Mouse (Mus musculus): ENCODE measurements around the gene Notch1.

Notch1 gene

DNA sequence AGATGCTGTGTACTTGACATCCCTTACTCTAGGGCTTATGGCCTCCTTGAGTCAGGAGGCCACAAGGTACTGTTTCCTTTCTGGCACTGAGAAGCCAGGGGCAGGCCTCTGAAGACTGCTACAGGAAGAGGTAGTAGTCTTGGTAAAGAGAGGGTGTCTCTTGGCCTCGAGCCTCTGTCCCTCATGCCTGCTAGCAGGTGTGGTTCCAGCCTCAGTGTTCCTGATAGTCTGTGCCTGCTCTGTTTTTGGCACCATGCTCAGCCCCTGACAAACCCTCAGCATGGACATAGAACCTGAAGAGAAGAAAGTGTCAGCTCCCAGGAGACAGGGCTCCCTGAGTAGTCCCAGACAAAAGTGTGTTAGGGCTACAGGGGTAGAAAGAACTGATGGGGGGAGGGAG, 69.0 kb downstream of the Notch1 start:
- no peak for DNase-seq (ENCODE audit: low spot score in 2 of 2)

DNA sequence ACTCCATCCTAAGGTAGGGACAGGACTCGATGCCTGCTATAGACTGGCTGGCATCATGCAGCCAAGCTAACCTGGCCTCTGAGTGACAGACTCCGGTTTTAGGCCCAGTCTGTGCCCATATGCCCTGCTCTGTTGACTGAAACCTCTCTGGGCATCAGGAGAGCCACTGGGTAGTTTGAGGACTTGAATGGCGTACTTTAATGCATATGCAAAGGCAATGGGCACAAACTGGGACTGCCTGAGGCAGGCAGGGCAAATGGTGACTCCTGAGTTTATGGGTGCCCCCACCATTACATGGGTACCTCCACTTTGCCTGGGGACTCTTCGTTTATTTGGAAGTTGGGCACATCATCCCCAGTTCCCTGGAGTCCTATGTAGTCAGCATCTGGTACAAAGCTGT, 69.8 kb downstream of the Notch1 start:
- DNase-seq (ENCODE audit: low spot score in 2 of 2) = no peak

DNA sequence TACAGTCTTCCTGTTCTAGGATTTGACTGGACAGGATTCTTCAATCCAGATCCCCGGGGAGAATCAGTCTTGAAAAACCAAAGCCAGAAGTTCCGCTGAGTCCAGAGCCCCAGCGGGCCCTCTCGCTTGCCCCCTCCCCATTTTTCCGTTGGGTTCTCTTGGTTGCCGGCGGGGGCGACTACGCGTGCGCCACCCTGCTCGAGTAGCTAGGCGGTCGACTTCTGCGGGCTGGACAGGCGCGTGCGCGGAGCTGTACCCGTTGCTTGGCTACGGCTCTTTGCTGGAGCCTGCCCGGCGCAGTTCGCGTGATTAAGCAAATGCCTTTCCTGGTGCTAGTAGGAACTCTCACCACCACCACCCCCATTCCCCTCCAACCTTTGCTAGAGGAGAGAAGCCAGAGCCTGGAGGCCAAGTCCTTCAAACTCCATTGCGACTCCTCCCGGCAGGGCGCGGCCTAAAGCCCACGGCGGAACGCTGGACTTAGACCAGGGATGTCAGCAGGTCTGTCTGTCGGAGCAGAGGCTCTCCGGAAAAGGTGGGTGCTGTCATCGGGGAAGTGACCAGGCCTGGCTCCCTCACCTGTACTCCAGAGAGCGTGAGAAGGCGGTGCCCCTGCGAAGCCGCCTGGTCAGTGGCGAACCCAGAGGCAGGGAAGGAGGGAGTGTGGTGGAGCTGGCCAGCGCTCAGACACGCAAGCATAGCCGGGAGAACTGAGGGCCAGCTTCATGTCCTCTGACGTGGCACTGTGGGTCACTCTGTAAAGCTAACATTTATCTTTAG, 70.6 kb downstream of the Notch1 start:
- peak; percentile 75 to 90 for DNase-seq (ENCODE audit: low spot score in 2 of 2)

DNA sequence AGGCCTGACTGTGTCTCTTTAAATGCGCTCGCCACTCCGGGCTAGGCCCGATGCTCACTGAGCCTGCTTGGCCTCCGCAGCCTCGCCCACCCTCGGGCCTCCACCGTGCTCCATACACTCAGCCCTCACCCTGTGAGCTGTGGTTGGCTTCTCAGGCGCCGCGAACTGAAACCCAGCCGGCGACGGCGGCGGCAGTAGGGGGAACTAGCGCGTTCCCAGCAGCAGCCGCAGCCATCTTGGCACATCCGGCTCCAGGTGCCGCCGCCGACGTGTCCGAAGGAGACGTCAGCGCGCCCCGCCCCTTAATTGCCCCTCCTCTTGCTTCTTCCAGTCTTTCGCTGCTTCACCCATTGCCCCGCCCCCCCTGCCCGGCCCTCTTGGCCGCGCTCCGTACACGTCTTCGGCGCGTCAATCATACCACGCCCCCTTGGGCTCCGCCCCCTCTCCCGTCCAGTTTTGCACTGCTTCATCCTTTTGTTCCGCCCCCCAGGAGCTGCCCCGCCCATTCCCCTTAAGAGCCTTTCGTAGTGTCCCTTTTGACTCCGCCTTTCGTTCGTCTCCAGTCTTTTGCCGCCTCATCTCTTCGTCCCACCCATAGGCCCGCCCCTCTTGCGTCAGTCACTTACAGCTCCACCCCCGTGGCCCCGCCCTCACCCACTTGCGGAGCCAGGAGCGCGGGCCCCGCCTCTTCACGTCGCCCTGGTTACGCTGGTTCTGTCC, 71.4 kb downstream of the Notch1 start, which contains the start of gene Sec16a:
Gene Sec16a, minus strand, starts transcription at position 271 of the 720 bp plus-strand sequence.
- peak; percentile 97 to 100 for DNase-seq (ENCODE audit: low spot score in 2 of 2)

DNA sequence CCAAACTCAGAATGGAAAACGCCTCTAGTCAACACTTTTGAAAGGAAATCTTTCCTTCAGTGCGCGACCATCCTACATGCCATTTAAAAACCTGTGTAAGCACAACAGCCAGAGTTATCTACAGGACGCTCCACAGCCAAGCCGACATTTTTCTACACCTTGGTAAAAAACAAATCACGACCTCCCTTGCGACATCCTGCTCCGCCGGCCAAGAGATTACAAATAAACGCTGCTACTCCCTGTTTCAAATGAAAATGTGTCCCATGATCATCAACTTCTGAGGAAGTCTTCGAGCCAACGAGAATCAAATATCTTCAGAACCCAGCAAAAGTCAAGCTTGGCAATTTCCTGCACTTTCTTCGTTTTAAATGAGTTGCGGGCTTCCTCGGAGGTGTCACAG, 72.1 kb downstream of the Notch1 start:
- no peak for DNase-seq (ENCODE audit: low spot score in 2 of 2)

DNA sequence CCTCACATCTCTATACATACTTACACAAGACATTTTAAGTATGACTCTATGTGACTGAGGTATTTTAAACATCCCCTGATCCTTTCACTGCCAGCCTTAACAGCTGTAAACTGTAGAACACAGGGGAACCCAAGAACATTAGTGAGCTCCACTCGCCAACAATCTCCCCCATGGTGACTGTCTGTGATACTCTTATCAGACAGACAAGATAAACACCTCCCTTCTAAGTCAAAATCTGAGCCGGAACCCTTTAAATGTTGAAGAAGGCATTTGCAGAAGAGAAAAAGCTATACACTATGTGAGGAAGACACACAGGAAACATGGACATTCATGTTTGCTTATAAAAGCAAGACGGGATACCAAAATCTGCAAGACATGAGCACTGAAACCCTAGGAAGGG, 72.6 kb downstream of the Notch1 start:
- DNase-seq (ENCODE audit: low spot score in 2 of 2) = no peak

DNA sequence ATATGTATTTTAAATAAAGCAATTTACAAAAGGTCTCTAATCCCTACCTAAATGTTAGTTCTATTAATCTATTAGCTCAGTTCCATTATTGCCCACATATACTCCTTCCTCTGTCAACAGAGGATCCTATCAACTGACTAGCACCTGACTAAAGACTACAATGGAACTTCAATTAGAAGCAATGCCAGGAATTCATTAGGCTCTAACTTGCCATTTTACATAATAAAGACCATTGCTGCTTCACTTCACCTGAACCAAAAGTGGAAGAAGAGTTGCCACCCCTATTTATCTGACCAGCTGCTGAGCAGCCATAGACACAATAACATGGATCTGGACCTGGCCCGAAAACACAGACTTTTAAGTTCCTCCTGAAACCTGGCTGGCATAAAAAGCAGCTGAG, 73.6 kb downstream of the Notch1 start:
- no peak for DNase-seq (ENCODE audit: low spot score in 2 of 2)

DNA sequence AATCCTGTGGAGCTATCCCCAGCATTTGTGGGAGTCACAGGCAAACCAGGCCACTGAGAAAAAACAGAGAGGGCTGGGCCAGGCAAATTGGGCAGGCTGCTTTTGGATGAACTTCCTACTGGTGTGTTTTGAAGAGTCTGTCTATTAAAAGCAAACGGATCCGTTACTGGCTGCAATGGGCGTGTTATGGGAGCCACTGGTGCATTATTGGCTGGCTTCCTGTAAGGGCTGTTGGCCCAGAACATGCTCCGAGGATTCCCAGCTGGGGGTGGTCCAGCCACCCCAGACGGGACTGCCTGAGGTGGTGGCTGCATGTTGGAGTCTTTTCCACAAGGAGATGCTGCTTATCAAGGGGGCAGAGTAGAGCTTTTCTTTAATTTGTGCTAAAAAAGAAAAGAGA, 74.8 kb downstream of the Notch1 start:
- DNase-seq (ENCODE audit: low spot score in 2 of 2) = no peak

DNA sequence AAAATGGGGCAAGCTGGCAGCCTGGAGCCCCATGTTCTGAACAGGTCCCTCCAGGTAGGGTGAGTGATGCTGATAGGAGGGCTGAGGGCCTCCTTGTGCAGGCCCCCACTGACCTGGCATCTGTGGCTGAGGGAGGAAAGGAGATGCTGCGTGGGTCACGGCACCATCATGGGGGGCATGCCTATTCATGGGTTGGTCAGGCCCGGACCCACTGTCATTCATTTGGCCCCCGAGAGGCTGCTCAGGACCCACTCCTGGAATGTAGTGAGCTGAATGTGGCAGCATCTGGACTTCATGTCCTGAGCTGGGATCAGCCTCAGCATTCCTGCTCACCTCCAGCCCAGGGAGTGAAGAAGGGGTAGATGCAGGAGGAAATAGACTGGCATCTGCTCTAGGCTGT, 75.2 kb downstream of the Notch1 start:
- no peak for DNase-seq (ENCODE audit: low spot score in 2 of 2)

DNA sequence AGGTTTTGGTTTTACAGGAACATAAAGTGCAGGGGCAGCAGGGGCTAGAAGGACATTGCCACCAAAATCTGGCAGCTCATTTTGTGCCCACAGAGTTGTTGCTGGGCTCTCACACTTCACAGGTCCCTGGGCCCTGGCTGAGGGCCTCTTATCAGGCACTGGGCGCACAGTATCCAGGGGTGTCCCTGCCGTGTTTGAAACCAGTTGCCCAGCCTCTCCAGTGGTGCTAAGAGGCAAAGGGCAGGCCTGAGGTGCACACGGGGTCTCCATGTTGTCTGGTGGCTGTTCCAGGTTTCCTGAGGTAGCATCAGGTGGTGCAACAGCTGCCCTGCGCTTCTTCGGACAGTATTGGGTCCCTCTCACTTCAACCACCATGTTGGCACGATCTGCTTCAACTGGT, 76.8 kb downstream of the Notch1 start:
- no peak for DNase-seq (ENCODE audit: low spot score in 2 of 2)

DNA sequence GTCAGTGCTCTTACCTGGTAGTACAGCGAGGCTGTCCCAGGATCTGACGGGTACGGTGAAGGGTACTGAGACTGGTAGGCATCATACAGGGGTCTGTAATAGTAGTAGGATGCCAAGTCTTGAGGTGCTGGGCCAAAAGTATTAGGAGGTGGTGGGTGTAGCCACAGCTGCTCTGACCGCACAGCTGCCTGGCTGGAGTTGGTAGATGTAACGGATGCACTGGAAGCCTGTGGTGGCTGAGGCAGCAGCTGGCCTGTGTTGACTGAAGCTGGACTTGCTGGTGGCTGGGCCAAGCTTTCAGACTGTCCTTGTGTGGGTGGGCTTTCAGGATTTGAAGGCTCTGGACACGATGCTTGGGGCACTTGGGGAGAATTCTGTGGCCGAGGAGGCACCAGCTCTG, 78.1 kb downstream of the Notch1 start:
- no peak for DNase-seq (ENCODE audit: low spot score in 2 of 2)

DNA sequence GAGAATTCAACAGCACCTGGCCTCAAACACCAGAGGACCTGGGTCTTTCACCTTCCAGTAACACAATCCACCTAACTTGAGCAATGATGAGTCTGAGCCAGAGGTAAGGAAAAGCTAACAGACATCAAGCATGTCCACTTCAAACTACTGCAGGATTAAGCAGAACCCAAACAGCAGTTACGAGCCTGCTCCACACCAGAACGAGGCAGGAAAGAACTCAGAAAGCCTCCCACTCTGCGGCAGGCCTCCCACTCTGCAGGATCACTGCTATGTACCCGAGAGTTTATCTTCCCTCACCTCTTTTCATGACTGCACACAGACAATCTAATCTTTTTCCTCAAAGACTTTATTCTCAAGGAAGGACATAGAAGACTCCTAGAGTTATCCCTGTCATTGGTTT, 79.2 kb downstream of the Notch1 start:
- DNase-seq (ENCODE audit: low spot score in 2 of 2) = no peak

DNA sequence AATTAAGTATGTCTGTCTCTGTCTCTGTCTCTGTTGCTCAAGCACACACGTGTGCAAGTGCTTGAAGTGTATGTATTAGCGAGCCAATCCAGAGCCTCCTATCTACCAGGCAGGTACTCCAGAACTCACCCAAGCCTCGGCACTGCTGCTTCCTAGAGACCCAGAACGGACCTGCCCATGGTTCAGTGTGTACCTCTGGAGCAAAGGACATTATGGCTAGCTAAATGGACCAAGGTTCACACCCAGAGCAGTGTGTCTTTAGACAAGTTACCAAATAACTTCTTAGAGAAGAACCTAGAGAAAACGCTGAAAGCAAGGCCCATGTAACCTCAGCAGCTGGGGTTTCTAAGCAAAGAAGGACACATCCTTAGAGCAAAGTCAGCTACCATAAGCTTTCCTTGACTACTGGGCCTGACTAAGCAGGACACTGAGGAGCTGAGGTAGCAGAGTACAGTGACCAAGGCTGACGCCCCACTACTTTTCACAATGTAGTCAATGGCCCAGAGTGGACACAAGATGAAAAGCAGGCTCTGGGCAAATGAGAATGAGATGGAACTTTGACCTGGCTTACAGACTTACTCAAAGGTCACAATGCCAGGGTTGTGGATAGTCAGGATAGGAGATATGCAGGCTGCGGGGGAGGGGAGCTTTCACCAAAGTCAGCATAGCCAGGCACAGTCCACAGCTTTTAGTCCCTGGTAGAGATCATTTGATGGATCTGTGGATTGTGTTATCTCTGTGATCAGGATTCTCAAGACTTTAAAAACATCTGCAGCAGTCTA, 81.5 kb downstream of the Notch1 start:
- no peak for DNase-seq (ENCODE audit: low spot score in 2 of 2)

DNA sequence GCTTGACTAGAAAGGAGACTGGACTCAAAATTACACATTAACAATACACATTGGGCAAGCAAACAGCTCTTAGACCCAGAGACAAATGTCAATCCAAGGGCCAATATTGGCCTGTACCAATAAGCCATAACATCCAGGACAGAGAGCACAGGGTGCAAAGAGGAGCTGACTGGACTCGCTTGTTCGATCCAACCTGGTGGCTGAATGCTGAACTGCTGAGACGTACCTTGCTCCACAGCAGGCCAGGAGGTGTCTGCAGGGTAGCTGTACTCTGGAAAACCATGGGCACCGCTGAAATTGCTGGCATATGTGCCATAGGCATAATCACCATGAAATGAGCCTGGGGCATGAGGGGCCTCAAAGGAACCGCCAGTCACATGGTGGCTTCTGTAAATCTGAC, 86.6 kb downstream of the Notch1 start:
- no peak for DNase-seq (ENCODE audit: low spot score in 2 of 2)

DNA sequence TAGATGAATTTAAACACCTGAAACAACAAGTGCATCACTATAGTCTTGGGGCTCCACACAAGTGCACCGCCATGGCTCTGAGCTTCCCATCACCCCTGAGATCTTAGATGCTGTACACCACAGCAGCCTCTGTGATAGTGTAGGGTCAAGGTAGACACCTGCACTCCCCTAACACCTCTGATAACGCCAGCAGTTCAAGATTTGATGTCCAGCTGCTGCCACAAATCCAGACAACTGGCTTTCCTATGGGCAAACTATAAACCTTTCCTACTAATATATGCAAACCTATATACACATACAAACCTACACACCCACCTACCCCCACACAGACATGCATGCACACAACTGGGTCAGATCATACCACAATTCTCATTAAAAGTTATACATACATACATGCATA, 91.9 kb downstream of the Notch1 start:
- no peak for DNase-seq (ENCODE audit: low spot score in 2 of 2)

DNA sequence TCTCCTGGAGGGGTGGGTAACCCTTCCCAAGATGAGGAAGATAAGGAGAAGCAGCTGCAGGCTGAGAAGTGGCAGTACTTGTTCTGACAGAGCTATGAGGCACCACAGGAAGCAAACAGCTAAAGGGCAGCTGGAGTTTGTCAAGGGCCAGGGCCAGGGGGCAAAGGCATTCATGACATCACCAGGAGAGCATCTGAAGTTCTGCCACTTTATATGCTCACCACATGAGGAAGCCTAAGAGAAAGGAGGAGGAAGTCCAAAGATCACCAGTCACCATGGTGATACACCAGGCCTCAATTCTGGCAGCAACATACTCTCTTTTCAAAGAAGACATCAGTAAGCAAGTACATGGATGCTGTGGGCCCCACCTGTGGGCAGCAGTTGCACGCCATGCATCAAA, 93.4 kb downstream of the Notch1 start:
- DNase-seq (ENCODE audit: low spot score in 2 of 2) = no peak

DNA sequence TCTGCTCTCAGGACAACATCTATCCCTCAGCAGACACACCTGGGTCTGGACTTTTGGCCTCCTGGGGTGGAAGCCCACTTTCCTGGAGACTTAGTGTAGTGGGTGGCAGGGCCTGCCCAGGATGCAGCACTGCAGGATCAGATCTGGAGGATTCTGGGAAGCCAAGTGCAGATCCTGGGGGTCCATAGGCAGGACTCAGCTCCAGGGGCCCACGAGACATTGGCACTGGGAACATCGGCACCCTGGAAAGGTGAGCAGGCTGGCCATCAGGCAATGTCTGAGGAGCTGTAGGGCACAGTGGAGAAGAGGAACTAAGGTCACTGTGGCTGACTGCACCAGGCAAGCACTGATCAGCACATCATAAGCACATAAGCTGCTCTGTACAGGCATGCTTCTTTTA, 94.5 kb downstream of the Notch1 start:
- no peak for DNase-seq (ENCODE audit: low spot score in 2 of 2)

DNA sequence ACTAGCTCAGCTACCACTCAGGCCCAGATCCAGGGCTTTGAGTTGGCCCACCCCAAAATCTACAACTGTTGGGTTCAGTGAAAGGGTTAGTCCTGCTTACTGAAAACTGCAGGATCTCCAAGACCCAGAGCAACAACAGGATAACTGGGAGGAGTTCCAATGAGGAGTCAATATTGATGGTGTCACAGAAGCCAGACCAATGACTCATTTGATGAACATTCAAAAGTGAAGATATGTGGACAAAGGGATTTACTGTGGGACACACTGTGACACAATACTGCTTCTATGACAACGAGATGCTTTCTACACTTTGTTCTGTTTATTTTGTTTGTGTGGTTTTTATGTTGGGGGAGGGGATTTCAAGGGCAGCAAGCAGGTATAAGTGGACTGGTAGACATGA, 98.3 kb downstream of the Notch1 start:
- no peak for DNase-seq (ENCODE audit: low spot score in 2 of 2)

DNA sequence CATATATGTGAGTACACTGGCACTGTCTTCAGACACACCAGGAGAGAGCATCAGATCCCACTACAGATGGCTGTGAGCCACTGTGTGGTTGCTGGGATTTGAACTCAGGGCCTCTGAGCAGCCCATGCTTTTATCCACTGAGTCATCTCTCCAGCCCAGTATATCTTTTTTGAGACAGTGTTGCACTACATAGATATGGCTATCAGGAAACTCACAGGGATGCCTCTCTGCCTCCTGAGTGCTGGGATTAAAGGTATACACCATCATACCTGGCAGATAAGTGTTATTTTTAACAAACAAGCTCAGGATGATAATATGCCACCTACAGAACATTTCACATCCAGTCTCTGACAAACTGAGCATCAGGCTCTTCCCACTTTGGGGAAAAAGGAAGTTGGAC, 99.4 kb downstream of the Notch1 start:
- no peak for DNase-seq (ENCODE audit: low spot score in 2 of 2)

DNA sequence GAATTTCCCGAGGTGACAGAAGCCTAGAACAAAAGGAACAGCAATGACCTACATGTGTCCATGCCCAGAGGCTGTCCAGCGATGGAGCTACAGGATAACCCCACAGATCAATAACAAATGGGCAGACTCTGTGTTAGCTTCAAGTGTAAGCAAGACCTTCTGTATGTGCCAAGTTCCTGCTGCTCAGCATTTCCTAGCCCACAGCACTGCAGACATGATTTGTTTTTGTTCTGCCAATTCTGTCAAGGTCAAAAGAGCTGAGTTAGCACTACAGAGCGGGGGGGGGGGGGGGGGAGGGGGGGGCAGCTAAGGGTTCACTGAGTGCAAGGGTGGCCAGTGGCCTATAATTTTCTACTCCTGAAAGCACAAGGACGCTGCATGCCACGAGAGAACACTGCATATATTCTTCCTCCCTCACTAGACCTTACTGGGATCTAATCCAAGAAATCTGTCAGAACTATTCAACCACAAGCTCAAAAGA, 105.5 kb downstream of the Notch1 start:
- DNase-seq (ENCODE audit: low spot score in 2 of 2) = no peak

DNA sequence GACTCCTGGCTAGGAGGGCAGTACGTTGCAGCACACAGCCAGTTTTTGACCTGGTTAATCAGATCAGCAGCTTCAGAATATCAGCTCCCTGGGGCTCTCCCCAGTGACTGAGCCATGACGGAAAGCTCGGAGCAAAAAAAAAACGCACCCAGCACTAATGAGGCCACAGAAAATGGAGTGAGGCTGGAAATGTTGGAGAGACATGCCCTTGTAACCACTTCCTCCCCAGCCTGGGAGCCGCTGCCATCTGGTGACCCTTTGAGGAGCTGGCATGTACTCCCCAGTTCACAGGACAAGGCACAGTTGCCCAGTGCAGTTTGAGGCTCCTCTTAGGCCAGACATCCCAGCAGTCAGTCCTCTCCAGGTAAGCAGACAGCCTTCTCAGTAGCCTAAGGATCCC, 106.4 kb downstream of the Notch1 start:
- DNase-seq (ENCODE audit: low spot score in 2 of 2) = no peak

DNA sequence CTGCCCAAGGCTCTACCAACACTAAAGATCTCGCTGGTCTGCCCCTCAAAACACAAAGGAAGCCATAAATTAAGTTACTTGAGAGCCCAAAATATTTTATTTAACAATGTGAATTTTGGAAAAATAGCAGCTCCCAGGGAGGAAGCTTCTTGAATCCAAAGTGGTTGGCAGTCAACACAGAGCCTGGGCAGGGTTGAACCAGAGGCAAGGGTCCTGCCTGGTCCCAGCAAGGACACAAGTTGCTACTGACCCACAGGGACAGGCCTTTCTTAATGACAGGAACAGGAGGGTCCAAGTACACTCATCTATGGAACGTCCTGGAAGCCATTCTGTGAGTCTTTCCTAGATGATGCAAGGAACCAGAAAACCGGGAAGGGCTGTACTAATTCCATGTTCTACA, 107.1 kb downstream of the Notch1 start:
- DNase-seq (ENCODE audit: low spot score in 2 of 2) = no peak

All from cerebellum, postnatal 4 days (tissue).